ENCODE assay signal across 11 mouse cellular contexts in the genomic region with DNA sequence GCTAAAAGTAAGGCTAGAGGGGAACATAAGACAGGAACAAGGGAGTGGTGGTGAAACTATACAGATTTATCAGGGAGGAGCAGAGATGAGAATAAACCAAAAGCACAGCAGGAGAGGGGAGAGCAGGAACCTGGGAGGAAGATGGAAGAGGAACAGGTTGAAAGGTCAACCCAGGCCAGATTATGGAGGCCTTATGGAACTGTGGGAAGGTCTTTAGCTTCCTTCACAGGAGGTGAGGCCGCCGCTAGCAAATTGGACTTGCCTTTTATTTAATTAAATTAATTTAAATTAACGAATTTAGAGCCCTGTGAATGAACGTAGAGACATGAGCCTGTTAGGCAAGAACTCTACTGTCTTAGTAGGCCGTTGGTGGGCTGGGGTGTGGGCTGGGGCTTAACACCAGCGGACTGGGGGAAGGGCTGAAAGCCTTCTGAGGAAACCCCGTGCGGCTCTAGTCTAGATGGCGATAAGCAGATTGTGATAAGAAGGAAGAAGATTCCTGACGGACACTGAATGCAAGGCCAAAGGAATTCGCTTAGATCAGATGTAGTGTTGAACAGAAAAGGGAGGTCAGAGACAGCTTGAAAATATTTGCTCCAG.
DNase-seq lines count a peak whose midpoint lies in the region; ATAC-seq and TF ChIP-seq lines count a peak whose summit lies in the region.
"Had no signal": no experiment of that assay in that cellular context is flagged by ENCODE, and none has a peak within 500 bp of the region (broad histone marks: within the 10 kb centered on the region; RNA-seq: fewer than 3 reads in every experiment).

No protein-coding gene starts in this region.

- TF ChIP-seq POLR2A in heart, adult 2 months (IDR thresholded peaks at IDR 0.05; ENCODE audit: insufficient read depth, low read depth, low read length), result no peak

- H3K27ac ChIP-seq in heart, adult 2 months, result peak overlapping the region; percentile 88
- no peak overlapping the region for H3K27ac ChIP-seq in lung, embryonic 14.5 days (ENCODE audit: low read depth)
- H3K27ac ChIP-seq in embryonic facial prominence, embryonic 15.5 days (replicated peaks), result no peak overlapping the region
- H3K27ac ChIP-seq in stomach, embryonic 14.5 days (ENCODE audit: low read length), result no peak overlapping the region
- H3K27ac ChIP-seq in left cerebral cortex, adult 2 months, result no peak overlapping the region
- H3K27ac ChIP-seq: hindbrain, embryonic 12.5 days; liver, embryonic 13.5 days had no signal

- no peaks in the 10 kb centered on the region for H3K27me3 ChIP-seq in heart, adult 2 months (ENCODE audit: control insufficient read depth, insufficient read depth, low read length)
- H3K27me3 ChIP-seq in lung, embryonic 14.5 days (ENCODE audit: insufficient read depth, low read length), result no peaks in the 10 kb centered on the region
- H3K27me3 ChIP-seq in embryonic facial prominence, embryonic 15.5 days, result no peaks in the 10 kb centered on the region
- no peaks in the 10 kb centered on the region for H3K27me3 ChIP-seq in stomach, embryonic 14.5 days (ENCODE audit: control insufficient read depth, insufficient read depth, low read length)

- H3K9me3 ChIP-seq in lung, embryonic 14.5 days (ENCODE audit: low read depth, low read length), result no peaks in the 10 kb centered on the region
- H3K9me3 ChIP-seq in embryonic facial prominence, embryonic 15.5 days (replicated peaks), result no peaks in the 10 kb centered on the region
- no peaks in the 10 kb centered on the region for H3K9me3 ChIP-seq in stomach, embryonic 14.5 days (ENCODE audit: control insufficient read depth, low read depth, low read length)
- H3K9me3 ChIP-seq: hindbrain, embryonic 12.5 days; liver, embryonic 13.5 days had no signal

- no peak overlapping the region for H3K9ac ChIP-seq in heart, adult 2 months (ENCODE audit: low read depth, low read length)
- H3K9ac ChIP-seq in lung, embryonic 14.5 days, result no peak overlapping the region
- no peak overlapping the region for H3K9ac ChIP-seq in embryonic facial prominence, embryonic 15.5 days
- no peak overlapping the region for H3K9ac ChIP-seq in stomach, embryonic 14.5 days (replicated peaks; ENCODE audit: low read depth, low read length)
- H3K9ac ChIP-seq: hindbrain, embryonic 12.5 days; liver, embryonic 13.5 days had no signal

- no peak for TF ChIP-seq EP300 in heart, adult 2 months (IDR thresholded peaks at IDR 0.05; ENCODE audit: insufficient read depth, low read depth, low read length)

- peaks cover 7% of the 10 kb centered on the region for H3K4me1 ChIP-seq in heart, adult 2 months (ENCODE audit: control insufficient read depth, insufficient read depth, low read length)
- peaks cover 8% of the 10 kb centered on the region for H3K4me1 ChIP-seq in lung, embryonic 14.5 days (ENCODE audit: insufficient read depth)
- H3K4me1 ChIP-seq in embryonic facial prominence, embryonic 15.5 days, result peaks cover 29% of the 10 kb centered on the region
- H3K4me1 ChIP-seq in stomach, embryonic 14.5 days (ENCODE audit: control insufficient read depth, insufficient read depth, low read length), result peaks cover 18% of the 10 kb centered on the region

- DNase-seq in heart, adult 2 months, result no peak
- DNase-seq in heart, adult 18-20 months, result no peak
- no peak for DNase-seq in lung, embryonic 14.5 days
- no peak for DNase-seq in lung, postnatal 10 days
- DNase-seq in left cerebral cortex, adult 2 months (ENCODE audit: extremely low spot score in 1 of 2, low spot score in 2 of 2), result no peak
- DNase-seq in lung, adult 18-20 months, result no peak
- DNase-seq: layer of hippocampus, adult 9-11 months; liver, embryonic 13.5 days had no signal

- H3K79me2 ChIP-seq in heart, adult 2 months (replicated peaks; ENCODE audit: control insufficient read depth, insufficient read depth, low read length), result 0 out of 2 replicates have a peak, but pooled peaks cover 2% of the 10 kb centered on the region

- H3K4me2 ChIP-seq in lung, embryonic 14.5 days, result peak overlapping the region; percentile 67
- peak overlapping the region; percentile 85; the same call in 1 of the 2 replicates for H3K4me2 ChIP-seq in embryonic facial prominence, embryonic 15.5 days (replicated peaks)
- peak overlapping the region; percentile 45 for H3K4me2 ChIP-seq in stomach, embryonic 14.5 days (replicated peaks; ENCODE audit: low read depth, low read length)

- H3K4me3 ChIP-seq in heart, adult 2 months, result peak overlapping the region; percentile 60
- H3K4me3 ChIP-seq in lung, embryonic 14.5 days (ENCODE audit: low read depth, low read length), result peak overlapping the region; percentile 7; the same call in 1 of the 2 replicates
- H3K4me3 ChIP-seq in embryonic facial prominence, embryonic 15.5 days (replicated peaks), result peak overlapping the region; percentile 61; the same call in 1 of the 2 replicates
- H3K4me3 ChIP-seq in stomach, embryonic 14.5 days (ENCODE audit: low read depth, low read length), result peak overlapping the region; percentile 52; the same call in 1 of the 2 replicates
- H3K4me3 ChIP-seq in left cerebral cortex, adult 2 months, result no peak overlapping the region

- no peak for ATAC-seq in lung, embryonic 14.5 days (ENCODE audit: insufficient read depth)
- ATAC-seq in embryonic facial prominence, embryonic 15.5 days (ENCODE audit: insufficient number of reproducible peaks, low FRiP score, low TSS enrichment, low read depth), result no peak
- ATAC-seq in stomach, embryonic 14.5 days (ENCODE audit: insufficient number of reproducible peaks, insufficient read depth, low FRiP score, low read depth), result no peak

- WGBS in heart, adult 2 months, result 56% methylated on average over 11 of the region's 11 CpGs
- WGBS in lung, embryonic 14.5 days, result 37% methylated on average over 11 of the region's 11 CpGs
- 53% methylated on average over 11 of the region's 11 CpGs for WGBS in embryonic facial prominence, embryonic 15.5 days
- 46% methylated on average over 11 of the region's 11 CpGs for WGBS in stomach, embryonic 14.5 days

- peaks cover 2% of the 10 kb centered on the region; the same call in 1 of the 2 replicates for H3K36me3 ChIP-seq in heart, adult 2 months (ENCODE audit: control insufficient read depth, insufficient read depth, low read length)
- no peaks in the 10 kb centered on the region for H3K36me3 ChIP-seq in lung, embryonic 14.5 days (ENCODE audit: insufficient read depth)
- H3K36me3 ChIP-seq in embryonic facial prominence, embryonic 15.5 days, result no peaks in the 10 kb centered on the region
- H3K36me3 ChIP-seq in stomach, embryonic 14.5 days (ENCODE audit: control insufficient read depth, insufficient read depth, low read length), result no peaks in the 10 kb centered on the region
- H3K36me3 ChIP-seq: hindbrain, embryonic 12.5 days; liver, embryonic 13.5 days had no signal

- intact Hi-C loops in heart, adult 2 months (cut with DNase I), result loop anchor here (10.0 kb wide), 1 partner anchor 253 kb away; no protein-coding TSS in a partner anchor
- intact Hi-C loops in left cerebral cortex, adult 2 months (cut with DNase I), result no loop called here

- no peak for TF ChIP-seq CTCF in heart, adult 2 months (IDR thresholded peaks at IDR 0.05)
- TF ChIP-seq CTCF in lung, embryonic 14.5 days (IDR thresholded peaks at IDR 0.05; ENCODE audit: low read depth), result no peak
- TF ChIP-seq CTCF in left cerebral cortex, adult 2 months (IDR thresholded peaks at IDR 0.05), result no peak
